Mouse (Mus musculus) myocyte (in vitro differentiated cells): ENCODE measurements at regions not wholly inside any gene's neighbourhood (a gene's known extent, or its start where the extent isn't known, plus 50 kb on each side); places are given as distances from the start of the nearest gene placed in this dataset.

Experiments
- H3K27me3 ChIP-seq: one replicate; pipeline ENCODE4 v1.6.1; 2011; ENCODE audit not compliant: control insufficient read depth, insufficient read depth, insufficient read length
- H3K36me3 ChIP-seq: one replicate; pipeline ENCODE4 v1.6.1; 2011; ENCODE audit not compliant: control insufficient read depth, insufficient read depth
- H3K4me2 ChIP-seq: one replicate; pipeline ENCODE4 v1.6.1; 2011; ENCODE audit warnings: low read depth, control low read depth
- H3K4me3 ChIP-seq: one replicate; pipeline ENCODE4 v1.5.1; 2011; ENCODE audit warnings: mild to moderate bottlenecking, control low read depth, moderate library complexity
- H3K79me2 ChIP-seq: one replicate; pipeline ENCODE4 v1.6.1; 2011; ENCODE audit not compliant: control insufficient read depth, insufficient read depth
- H3ac ChIP-seq: one replicate; pipeline ENCODE4 v1.6.1; 2011; ENCODE audit not compliant: control insufficient read depth, insufficient read length
- CEBPB ChIP-seq: IDR thresholded peaks from 2 replicates; pipeline ENCODE4 v1.6.1; 2011; ENCODE audit warnings: mild to moderate bottlenecking, moderate library complexity; ENCODE audit not compliant: poor library complexity, insufficient read depth, severe bottlenecking
- E2F4 ChIP-seq: IDR thresholded peaks from one replicate; pipeline ENCODE4 v1.6.1; 2011; ENCODE audit warnings: mild to moderate bottlenecking, control low read depth, moderate library complexity; ENCODE audit not compliant: insufficient read depth
- MAX ChIP-seq: IDR thresholded peaks from one replicate; pipeline ENCODE4 v1.6.1; 2011; ENCODE audit warnings: low read depth, mild to moderate bottlenecking, control low read depth
- MYOD1 ChIP-seq, 3 experiments: IDR thresholded peaks; one replicate each; pipeline ENCODE4 v1.6.1; 2011; ENCODE audit warnings: control low read depth in 2 of 3, low read depth in 2 of 3, mild to moderate bottlenecking in 2 of 3, moderate library complexity in 1 of 3; ENCODE audit not compliant: insufficient read length in 2 of 3, control insufficient read depth in 1 of 3
- MYOG ChIP-seq, 3 experiments: IDR thresholded peaks; one replicate each; pipeline ENCODE4 v1.6.1; 2011; ENCODE audit warnings: control low read depth in 2 of 3, low read depth in 2 of 3, mild to moderate bottlenecking in 2 of 3; ENCODE audit not compliant: insufficient read length in 2 of 3, control insufficient read depth in 1 of 3, insufficient read depth in 1 of 3
- POLR2A ChIP-seq: IDR thresholded peaks from one replicate; pipeline ENCODE4 v1.6.1; 2011; ENCODE audit warnings: low read depth, mild to moderate bottlenecking, control low read depth, moderate library complexity; ENCODE audit not compliant: insufficient read length
- POLR2AphosphoS2 ChIP-seq: IDR thresholded peaks from one replicate; pipeline ENCODE4 v1.6.1; 2011; ENCODE audit warnings: low read depth, control low read depth; ENCODE audit not compliant: insufficient read length
- REST ChIP-seq: IDR thresholded peaks from one replicate; pipeline ENCODE4 v1.6.1; 2011; ENCODE audit warnings: mild to moderate bottlenecking, control low read depth, moderate library complexity; ENCODE audit not compliant: insufficient read depth, insufficient read length
- SRF ChIP-seq: IDR thresholded peaks from one replicate; pipeline ENCODE4 v1.6.1; 2011; ENCODE audit warnings: low read depth; ENCODE audit not compliant: control insufficient read depth, insufficient read length
- TCF12 ChIP-seq: IDR thresholded peaks from one replicate; pipeline ENCODE4 v1.6.1; 2011; ENCODE audit warnings: mild to moderate bottlenecking, control low read depth; ENCODE audit not compliant: poor library complexity, insufficient read depth, severe bottlenecking
- TCF3 ChIP-seq: IDR thresholded peaks from one replicate; pipeline ENCODE4 v1.6.1; 2011; ENCODE audit warnings: low read depth, control low read depth; ENCODE audit not compliant: insufficient read length
- USF1 ChIP-seq: IDR thresholded peaks from one replicate; pipeline ENCODE4 v1.6.1; 2011; ENCODE audit warnings: low read depth, mild to moderate bottlenecking, control low read depth, moderate library complexity

DNA sequence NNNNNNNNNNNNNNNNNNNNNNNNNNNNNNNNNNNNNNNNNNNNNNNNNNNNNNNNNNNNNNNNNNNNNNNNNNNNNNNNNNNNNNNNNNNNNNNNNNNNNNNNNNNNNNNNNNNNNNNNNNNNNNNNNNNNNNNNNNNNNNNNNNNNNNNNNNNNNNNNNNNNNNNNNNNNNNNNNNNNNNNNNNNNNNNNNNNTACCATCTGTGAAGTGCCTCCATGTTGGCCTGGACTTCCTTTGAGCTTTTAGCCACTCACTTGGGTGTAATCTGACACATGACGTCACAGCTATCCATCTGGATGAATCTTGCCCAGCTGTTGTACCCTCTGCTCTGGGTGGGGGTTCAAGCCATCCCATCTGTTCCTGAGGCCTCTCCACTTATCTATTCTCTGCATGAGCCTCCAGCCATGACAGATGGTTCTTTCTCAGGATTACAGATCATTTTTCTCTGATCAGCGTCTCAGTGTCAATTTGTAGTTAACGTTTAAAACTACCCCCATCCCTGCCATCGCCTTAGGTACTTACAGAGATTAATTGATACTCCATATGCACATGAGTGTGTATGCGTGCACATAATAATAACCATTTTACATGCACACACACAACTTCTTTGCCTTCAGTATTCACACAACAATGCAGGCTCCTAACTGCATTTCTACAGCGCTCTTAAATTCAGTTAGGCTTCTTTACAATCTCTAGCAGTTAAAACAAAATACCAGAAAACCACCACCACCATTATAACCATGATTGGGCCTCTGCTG, 194.0 kb upstream of the Egfl6 start:
- TF ChIP-seq SRF (no peak), POLR2AphosphoS2 (no peak), TCF3 (peak; percentile 35), CEBPB (no peak), MYOG (IDR thresholded peaks at IDR 0.05; ENCODE audit: control insufficient read depth in 1 of 3, insufficient read depth in 1 of 3, insufficient read length in 2 of 3, low read depth in 2 of 3) (peak in 2 of 3 experiments; percentile 28 to 83), TCF12 (peak; percentile 61), MYOD1 (IDR thresholded peaks at IDR 0.05; ENCODE audit: control insufficient read depth in 1 of 3, insufficient read length in 2 of 3, low read depth in 2 of 3) (peak in 2 of 3 experiments; percentile 83 to 89)
- Histone ChIP-seq H3K79me2 (no peaks in the 10 kb centered on the region), H3K4me2 (no peak overlapping the region), H3ac (no peak overlapping the region), H3K27me3 (no peaks in the 10 kb centered on the region), H3K36me3 (no peaks in the 10 kb centered on the region), H3K4me3 (no peak overlapping the region)

DNA sequence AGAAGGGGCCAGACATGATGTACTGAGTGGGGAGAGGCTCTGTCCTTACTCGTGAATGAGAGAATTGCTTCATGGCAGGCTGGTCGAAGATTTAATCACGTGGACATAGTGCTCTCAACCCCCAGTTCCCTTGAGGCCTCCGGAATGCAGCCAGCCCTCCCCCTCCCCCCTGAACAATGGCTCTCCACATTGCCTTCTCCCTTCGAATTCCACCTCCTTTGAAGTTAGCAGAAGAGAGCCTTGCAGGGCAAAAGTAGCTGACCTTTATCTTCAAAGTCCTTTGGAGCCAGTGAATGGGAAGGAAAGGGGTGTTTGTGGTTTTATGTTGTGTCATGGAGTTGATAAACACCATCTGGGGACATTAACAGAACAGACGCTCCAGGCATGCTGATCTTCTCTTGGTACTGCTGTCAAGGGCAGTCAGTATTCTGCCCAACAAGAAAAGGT, 187.9 kb upstream of the Egfl6 start:
- H3K27me3 ChIP-seq, result no peaks in the 10 kb centered on the region
- peak; percentile 39 for TF ChIP-seq USF1
- TF ChIP-seq POLR2A, result no peak
- TF ChIP-seq TCF3, result no peak
- TF ChIP-seq MYOD1 (IDR thresholded peaks at IDR 0.05; ENCODE audit: control insufficient read depth in 1 of 3, insufficient read length in 2 of 3, low read depth in 2 of 3), result peak in 2 of 3 experiments; percentile 23 to 26
- TF ChIP-seq MYOG (IDR thresholded peaks at IDR 0.05; ENCODE audit: control insufficient read depth in 1 of 3, insufficient read depth in 1 of 3, insufficient read length in 2 of 3, low read depth in 2 of 3), result no peak
- no peak for TF ChIP-seq E2F4
- TF ChIP-seq CEBPB, result 0 out of 2 replicates have a peak, but pooled peaks have one; percentile 3
- no peak for TF ChIP-seq MAX
- TF ChIP-seq POLR2AphosphoS2, result no peak
- no peak for TF ChIP-seq TCF12
- no peak for TF ChIP-seq REST
- TF ChIP-seq SRF, result no peak
- H3K4me2 ChIP-seq, result peak overlapping the region; percentile 5
- no peak overlapping the region for H3ac ChIP-seq
- no peaks in the 10 kb centered on the region for H3K79me2 ChIP-seq
- H3K4me3 ChIP-seq, result no peak overlapping the region
- H3K36me3 ChIP-seq, result no peaks in the 10 kb centered on the region

DNA sequence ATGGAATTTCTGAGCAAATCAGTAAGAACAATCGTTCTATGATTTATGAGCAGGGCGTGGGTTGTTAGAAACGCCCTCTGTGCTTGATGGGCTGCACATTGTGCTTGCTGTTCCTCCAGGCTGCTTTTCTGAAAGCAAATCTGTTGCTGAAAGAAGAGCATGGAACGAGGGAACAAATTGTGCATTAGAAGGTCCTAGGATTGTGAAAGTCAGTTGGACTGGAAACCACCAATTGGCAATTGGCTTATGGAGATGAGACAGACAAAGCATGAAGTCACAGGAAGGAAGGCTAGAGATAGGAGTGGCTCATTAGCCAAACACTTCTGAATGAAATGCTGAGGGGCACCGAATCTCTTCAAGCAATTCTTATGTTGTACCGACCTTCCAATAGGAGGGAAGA, 181.5 kb upstream of the Egfl6 start:
- no peak for TF ChIP-seq MAX
- TF ChIP-seq REST, result no peak
- no peaks in the 10 kb centered on the region for H3K79me2 ChIP-seq
- no peak overlapping the region for H3K4me3 ChIP-seq
- H3ac ChIP-seq, result no peak overlapping the region
- peak overlapping the region; percentile 15 for H3K4me2 ChIP-seq
- H3K27me3 ChIP-seq, result no peaks in the 10 kb centered on the region
- H3K36me3 ChIP-seq, result no peaks in the 10 kb centered on the region

DNA sequence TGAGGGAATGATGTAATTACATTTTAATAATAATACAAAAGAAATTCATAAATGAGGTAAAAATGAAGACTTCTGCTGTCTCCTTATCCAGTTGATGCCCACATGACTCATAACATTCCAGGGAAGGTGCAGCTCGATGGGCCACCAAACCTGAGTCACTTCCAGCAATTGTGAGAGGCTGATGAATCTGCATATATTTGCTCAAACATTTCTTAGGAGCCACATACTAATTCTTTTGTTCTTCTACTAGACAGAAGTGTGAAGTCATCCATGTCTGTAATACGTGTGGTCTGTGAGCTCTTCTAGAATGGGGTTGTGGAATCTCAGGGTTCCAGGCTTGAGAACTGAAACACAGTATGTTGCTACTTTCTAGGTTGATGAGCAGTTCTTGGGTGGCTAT, 180.1 kb upstream of the Egfl6 start:
- H3K4me2 ChIP-seq, result no peak overlapping the region
- no peaks in the 10 kb centered on the region for H3K27me3 ChIP-seq
- no peaks in the 10 kb centered on the region for H3K36me3 ChIP-seq
- no peaks in the 10 kb centered on the region for H3K79me2 ChIP-seq
- TF ChIP-seq CEBPB, result no peak
- TF ChIP-seq SRF, result no peak
- TF ChIP-seq POLR2A, result no peak
- no peak for TF ChIP-seq MYOD1 (IDR thresholded peaks at IDR 0.05; ENCODE audit: control insufficient read depth in 1 of 3, insufficient read length in 2 of 3, low read depth in 2 of 3)
- no peak for TF ChIP-seq POLR2AphosphoS2
- TF ChIP-seq MAX, result no peak
- no peak for TF ChIP-seq REST
- no peak for TF ChIP-seq MYOG (IDR thresholded peaks at IDR 0.05; ENCODE audit: control insufficient read depth in 1 of 3, insufficient read depth in 1 of 3, insufficient read length in 2 of 3, low read depth in 2 of 3)
- no peak for TF ChIP-seq USF1
- TF ChIP-seq TCF12, result no peak
- no peak for TF ChIP-seq TCF3
- no peak for TF ChIP-seq E2F4
- H3K4me3 ChIP-seq, result no peak overlapping the region
- H3ac ChIP-seq, result no peak overlapping the region

DNA sequence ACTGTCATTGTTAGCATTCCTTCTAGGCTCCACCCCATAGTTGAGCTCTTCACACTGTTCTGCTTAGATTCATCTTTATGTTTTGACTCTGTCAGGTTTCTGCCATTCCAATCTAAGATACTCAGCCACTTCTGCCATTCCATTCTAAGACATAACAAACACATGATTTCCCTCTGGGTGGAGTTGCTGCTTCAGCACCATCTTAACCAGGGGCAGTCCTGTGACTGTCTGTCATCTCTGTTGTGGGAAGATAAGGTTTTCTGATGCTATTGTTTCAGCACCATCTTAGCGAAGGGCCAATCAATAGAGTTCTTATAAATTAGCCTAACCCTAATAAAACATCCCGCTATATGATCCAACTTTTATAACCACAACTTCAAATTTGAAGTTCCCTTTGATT, 176.6 kb upstream of the Egfl6 start:
- H3K4me2 ChIP-seq, result no peak overlapping the region
- H3ac ChIP-seq, result no peak overlapping the region
- H3K79me2 ChIP-seq, result no peaks in the 10 kb centered on the region
- TF ChIP-seq MYOG (IDR thresholded peaks at IDR 0.05; ENCODE audit: control insufficient read depth in 1 of 3, insufficient read depth in 1 of 3, insufficient read length in 2 of 3, low read depth in 2 of 3) (no peak), POLR2AphosphoS2 (no peak), TCF12 (no peak), REST (no peak), CEBPB (no peak), MAX (no peak), SRF (no peak), USF1 (no peak), POLR2A (no peak), E2F4 (no peak), TCF3 (no peak)
- no peak overlapping the region for H3K4me3 ChIP-seq
- no peaks in the 10 kb centered on the region for H3K27me3 ChIP-seq
- no peaks in the 10 kb centered on the region for H3K36me3 ChIP-seq
